Mouse (Mus musculus) neutrophil, adult 5-6 weeks (primary cell): ENCODE results near the gene Psen2. TPM values are rescaled to one million over a fixed set of nuclear protein-coding genes. Genes with fewer than 3 reads are reported as not detected.
A peak's percentile ranks its signal among the peaks of the same experiment; 100 is the strongest.

Experiments
- ATAC-seq: fragments of 151-379, 151-347 bp; 2 replicates; pipeline ENCODE4 v1.8.0; 2017; ENCODE audit warnings: mild to moderate bottlenecking, moderate TSS enrichment; ENCODE audit not compliant: insufficient number of reproducible peaks, poor library complexity, low FRiP score, severe bottlenecking; ENCODE audit errors: extremely low read depth
- total RNA-seq: library from RNA; stranded (forward); fragments of 200-1000 nt; gene quantifications from 2 replicates; pipeline ENCODE4 v1.2.3, GENCODE M21; 2017

Psen2 gene
- total RNA-seq, 1 experiment from 2014 or later: 66.0 TPM

GRCm38 (mm10) chr1:180215044-180215443 is 48.2 kb downstream of the Psen2 start:
- ATAC-seq: peak; percentile 95

GRCm38 (mm10) chr1:180212911-180213310 is 50.3 kb downstream of the Psen2 start:
- no peak for ATAC-seq

GRCm38 (mm10) chr1:180210781-180211271 is 52.4 kb downstream of the Psen2 start:
- ATAC-seq: no peak

- ATAC-seq: no peak
These were observed 53.2 kb downstream of the Psen2 start for GRCm38 (mm10) chr1:180210031-180210432.

- ATAC-seq: no peak
These were observed 54.9 kb downstream of the Psen2 start for GRCm38 (mm10) chr1:180208370-180208769.

GRCm38 (mm10) chr1:180200722-180201121 is 62.5 kb downstream of the Psen2 start:
- no peak for ATAC-seq

- no peak for ATAC-seq
These were observed 63.6 kb downstream of the Psen2 start for GRCm38 (mm10) chr1:180199715-180200050.

GRCm38 (mm10) chr1:180198959-180199714 is 64.1 kb downstream of the Psen2 start, which contains the start of gene Coq8a:
Gene Coq8a, minus strand, starts transcription at chr1:180199602.
- peak; percentile 64 for ATAC-seq

- ATAC-seq: no peak
These were observed 65.3 kb downstream of the Psen2 start for GRCm38 (mm10) chr1:180197956-180198355.

GRCm38 (mm10) chr1:180196508-180196907 is 66.7 kb downstream of the Psen2 start:
- no peak for ATAC-seq

- ATAC-seq: peak; percentile 91
These were observed 67.4 kb downstream of the Psen2 start for GRCm38 (mm10) chr1:180195703-180196381.

GRCm38 (mm10) chr1:180194781-180195471 is 68.3 kb downstream of the Psen2 start:
- ATAC-seq: peak; percentile 26; the same call in 1 of the 2 replicates

- no peak for ATAC-seq
These were observed 69.2 kb downstream of the Psen2 start for GRCm38 (mm10) chr1:180194048-180194447.

- no peak for ATAC-seq
These were observed 69.8 kb downstream of the Psen2 start for GRCm38 (mm10) chr1:180193391-180193935.

GRCm38 (mm10) chr1:180192866-180193265 is 70.4 kb downstream of the Psen2 start:
- ATAC-seq: no peak

GRCm38 (mm10) chr1:180191651-180192220 is 71.5 kb downstream of the Psen2 start:
- ATAC-seq: no peak

GRCm38 (mm10) chr1:180191112-180191511 is 72.1 kb downstream of the Psen2 start:
- no peak for ATAC-seq

- no peak for ATAC-seq
These were observed 74.3 kb downstream of the Psen2 start for GRCm38 (mm10) chr1:180188951-180189350.

- ATAC-seq: no peak
These were observed 76.9 kb downstream of the Psen2 start for GRCm38 (mm10) chr1:180186371-180186770.
